Mouse (Mus musculus): ENCODE data around the gene Gm20425.

Gene Gm20425

DNA sequence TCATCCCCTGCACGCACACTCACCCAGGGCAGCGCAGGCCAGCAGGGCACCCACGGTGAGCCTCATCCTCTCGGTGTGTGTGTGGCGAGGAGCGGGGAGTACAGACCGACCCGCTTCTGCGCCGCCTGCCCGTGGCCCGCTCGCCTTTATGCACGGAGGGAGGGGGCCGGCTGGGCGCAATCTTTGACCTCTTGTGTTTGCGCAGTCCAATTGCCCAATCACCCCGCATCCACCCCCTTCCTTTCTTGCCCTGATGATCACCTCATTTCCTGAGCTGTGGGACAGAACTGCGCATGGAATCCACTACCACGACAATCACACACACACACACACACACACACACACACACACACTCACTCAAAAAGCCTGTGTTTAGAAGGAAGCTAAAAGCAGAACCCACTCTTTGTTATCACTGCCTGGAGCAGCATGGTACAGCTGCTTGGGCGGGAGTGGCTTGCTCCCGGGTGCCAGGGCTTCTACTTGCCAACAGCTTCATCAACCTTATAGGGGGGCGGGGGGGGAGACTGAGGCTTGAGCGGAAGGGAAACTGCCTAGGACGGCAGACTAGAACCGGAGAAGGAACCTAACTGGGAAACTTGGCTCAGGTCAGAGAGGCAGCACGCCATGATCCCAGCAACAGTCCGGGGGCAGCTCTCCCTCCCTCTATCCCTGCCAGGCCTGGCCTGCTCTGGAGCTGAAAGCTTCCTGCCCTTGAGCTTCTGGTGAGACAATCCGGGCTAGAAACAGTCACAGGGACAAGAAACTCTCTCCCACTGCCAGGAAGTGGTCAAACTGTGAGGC lies at the start of gene Gm20425, which contains the start of gene Trf:
Gm20425 (minus strand) TSS at position 157 of the 801 bp plus-strand sequence.
Trf (minus strand) TSS at position 294 of the 801 bp plus-strand sequence.
- in situ Hi-C loops (cut with MboI; ENCODE audit: low sequenced_read_pairs): no loop called here

DNA sequence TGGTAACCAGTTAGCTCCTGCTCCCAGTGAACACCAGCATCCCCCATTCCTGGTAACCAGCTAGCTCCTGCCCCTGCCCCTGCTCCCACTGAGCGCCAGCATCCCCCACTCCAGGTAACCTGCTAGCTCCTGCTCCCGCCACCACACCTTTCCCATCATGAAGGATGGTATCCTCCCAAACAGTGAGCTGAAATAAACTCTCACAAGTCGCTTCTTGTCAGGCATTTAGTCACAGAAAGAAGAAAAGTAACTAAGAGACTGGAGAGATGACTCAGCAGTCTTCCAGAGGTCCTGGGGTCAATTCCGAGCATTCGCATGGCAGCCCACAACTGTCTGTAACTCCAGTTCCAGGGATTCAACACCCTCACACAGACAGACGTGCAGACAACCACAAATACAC lies 46.8 kb upstream of the Gm20425 start:
- in situ Hi-C loops (cut with MboI; ENCODE audit: low sequenced_read_pairs): no loop called here

GRCm38 (mm10) chr9:103275676-103276075 lies 45.6 kb upstream of the Gm20425 start:
- in situ Hi-C loops (cut with MboI; ENCODE audit: low sequenced_read_pairs): no loop called here

GRCm38 (mm10) chr9:103274819-103275218 lies 44.7 kb upstream of the Gm20425 start:
- in situ Hi-C loops (cut with MboI; ENCODE audit: low sequenced_read_pairs): no loop called here

DNA sequence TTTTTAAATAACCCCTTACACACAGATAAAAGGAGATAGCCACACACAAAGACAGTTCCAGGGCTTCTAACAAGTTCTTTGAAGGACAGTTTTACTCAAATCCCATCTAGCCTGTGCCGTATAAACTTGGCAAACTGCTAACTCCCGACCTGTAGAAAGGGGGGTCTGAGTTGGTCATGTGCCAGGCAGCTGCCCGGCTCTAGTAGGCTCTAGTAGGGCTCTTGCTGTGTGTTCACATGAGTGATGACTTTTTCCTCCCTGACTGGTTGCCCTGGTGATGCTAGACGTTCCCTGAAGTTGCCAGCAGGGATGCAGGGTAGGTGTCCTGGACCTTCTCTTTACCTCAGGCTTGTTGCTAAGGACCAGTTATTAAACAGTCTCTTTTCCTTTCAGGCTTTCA lies 41.0 kb upstream of the Gm20425 start:
- in situ Hi-C loops (cut with MboI; ENCODE audit: low sequenced_read_pairs): no loop called here

DNA sequence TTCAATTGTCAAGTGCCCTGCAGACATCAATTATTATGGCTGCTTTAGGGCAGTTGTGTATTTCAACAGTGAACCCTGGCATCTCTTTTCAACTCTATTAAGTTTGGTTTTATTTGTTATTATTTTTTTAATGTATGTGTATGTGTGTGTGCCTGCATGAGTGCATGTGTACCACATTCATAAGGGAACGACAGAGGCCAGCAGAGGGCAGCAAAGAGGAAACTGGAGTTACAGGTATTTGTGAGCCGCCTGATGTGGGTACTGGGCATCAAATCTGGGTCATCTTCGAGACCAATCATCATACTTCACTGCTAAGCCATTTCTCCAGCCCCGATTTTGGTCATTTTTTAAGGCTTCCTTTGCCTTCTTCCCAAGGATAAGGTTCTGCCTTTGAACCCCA lies 35.7 kb upstream of the Gm20425 start:
- in situ Hi-C loops (cut with MboI; ENCODE audit: low sequenced_read_pairs): no loop called here

DNA sequence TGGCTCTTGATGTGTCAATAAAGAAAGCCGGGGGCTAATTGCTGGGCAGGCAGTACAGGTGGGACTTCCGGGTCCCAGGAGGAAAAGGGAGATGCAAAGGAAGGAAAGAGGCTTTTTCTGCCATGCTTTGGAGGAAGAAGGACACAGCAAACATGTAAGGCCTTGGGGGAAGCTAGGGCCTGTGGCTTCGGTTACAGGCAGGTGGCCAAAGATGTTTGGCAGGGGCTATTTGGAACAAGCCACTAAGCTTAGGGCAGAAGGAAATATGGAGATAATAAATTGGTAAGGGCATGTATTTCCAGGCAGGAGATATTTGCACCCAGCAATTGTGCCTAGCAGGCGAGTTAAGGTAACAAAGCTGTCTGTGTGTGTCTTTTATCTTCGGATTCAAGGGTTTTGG lies 22.8 kb upstream of the Gm20425 start:
- in situ Hi-C loops (cut with MboI; ENCODE audit: low sequenced_read_pairs): no loop called here

DNA sequence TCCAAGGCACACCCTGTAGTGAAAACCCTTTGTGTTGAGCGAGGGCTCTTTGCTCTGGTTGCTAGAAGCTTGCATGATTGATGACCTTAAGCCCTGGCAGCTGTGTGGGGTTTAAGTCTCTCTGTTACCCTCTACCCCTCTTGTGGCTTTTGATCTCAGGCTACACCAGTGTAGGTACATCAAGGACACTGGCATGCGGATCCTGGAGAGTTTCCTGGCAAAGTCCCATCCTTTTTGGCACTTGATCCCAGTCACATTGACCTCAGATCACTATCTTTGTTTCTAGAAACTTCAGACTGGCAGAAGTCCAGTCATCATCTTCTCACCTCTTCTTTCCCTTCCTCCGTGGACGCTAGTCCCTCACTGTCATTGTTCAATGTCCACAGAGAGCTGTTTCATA lies 18.5 kb upstream of the Gm20425 start:
- in situ Hi-C loops (cut with MboI; ENCODE audit: low sequenced_read_pairs): no loop called here

GRCm38 (mm10) chr9:103246526-103247168 lies 16.5 kb upstream of the Gm20425 start:
- in situ Hi-C loops (cut with MboI; ENCODE audit: low sequenced_read_pairs): no loop called here

DNA sequence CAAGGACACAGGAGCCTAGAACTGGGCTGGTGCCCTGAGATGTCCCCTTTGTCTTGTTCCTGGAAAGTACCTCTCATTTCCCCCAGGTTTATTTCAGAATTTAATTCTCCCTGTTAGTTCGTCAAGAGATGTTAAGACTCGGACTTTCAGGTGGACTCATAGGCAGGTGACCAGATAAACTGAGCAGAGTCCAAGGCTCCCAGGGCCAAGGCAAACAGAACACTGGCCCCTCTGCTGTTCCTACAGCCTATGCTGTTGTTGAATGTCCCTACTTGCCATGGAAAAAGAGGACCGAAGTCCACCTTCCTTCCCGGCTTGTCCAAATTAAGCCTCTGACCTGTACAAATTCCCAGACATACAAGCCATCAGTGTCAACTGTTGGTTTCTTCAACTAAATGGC lies 13.5 kb upstream of the Gm20425 start:
- in situ Hi-C loops (cut with MboI; ENCODE audit: low sequenced_read_pairs): no loop called here

DNA sequence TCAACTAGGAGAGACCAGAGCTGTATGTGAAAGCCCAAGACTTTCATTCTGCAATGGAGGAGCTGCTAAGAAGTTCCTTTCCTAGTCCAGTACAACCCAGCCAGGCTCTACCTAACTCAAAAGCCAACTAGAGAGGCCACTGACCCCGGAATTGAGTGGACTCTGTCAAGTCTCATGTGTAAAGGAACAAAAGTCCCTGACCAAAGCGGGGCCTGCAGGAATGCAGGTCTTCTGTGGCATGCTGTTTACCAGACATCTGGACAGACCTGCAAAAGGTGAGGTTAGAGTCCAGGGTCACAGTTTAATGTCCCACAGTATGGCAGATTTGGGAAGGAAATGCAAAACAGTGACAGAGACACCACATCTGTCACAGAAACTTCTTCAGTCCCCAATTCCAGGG lies 11.1 kb upstream of the Gm20425 start:
- in situ Hi-C loops (cut with MboI; ENCODE audit: low sequenced_read_pairs): no loop called here

DNA sequence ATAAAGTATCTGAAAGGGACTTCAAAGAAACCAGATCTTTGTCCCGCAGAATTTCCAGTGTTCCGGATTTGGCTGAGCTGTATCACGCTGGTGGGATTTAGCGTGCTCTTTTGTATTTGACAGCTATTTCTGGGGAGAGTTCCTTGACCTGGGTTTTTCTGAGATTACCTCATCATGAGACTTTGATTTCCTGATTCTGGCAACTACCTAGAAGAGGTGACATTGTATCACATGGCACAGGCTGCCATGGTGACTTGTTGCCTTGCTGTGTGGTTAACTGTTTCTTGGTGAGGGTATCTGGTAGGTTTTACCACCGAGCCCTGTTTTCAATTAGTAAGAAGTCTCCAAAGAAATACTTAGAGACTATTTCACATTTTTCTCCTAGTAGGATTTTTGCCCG lies 9.4 kb upstream of the Gm20425 start:
- in situ Hi-C loops (cut with MboI; ENCODE audit: low sequenced_read_pairs): no loop called here

- in situ Hi-C loops (cut with MboI; ENCODE audit: low sequenced_read_pairs): no loop called here
Observed at GRCm38 (mm10) chr9:103234565-103235165, 4.6 kb upstream of the Gm20425 start.

GRCm38 (mm10) chr9:103234059-103234458 lies 4.0 kb upstream of the Gm20425 start:
- in situ Hi-C loops (cut with MboI; ENCODE audit: low sequenced_read_pairs): no loop called here

DNA sequence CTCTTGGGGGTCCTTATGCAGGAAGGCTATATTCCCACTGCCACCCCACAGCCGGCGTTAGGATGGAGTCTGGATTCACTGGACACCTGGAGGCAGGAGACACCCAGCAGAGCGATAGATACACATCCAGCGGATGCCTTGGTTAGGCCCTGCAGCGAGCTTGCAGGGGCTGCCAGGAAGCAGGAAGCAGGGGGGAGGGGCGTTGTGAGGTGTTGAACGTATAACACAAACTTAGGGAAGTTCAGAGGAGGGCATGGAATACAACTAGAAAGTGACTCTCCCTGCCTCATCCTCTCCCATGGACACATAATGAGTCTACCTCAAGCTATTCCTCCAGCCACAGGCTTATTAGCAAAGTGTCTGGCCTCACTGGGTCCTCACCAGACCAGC lies 2.9 kb upstream of the Gm20425 start:
- in situ Hi-C loops (cut with MboI; ENCODE audit: low sequenced_read_pairs): no loop called here

DNA sequence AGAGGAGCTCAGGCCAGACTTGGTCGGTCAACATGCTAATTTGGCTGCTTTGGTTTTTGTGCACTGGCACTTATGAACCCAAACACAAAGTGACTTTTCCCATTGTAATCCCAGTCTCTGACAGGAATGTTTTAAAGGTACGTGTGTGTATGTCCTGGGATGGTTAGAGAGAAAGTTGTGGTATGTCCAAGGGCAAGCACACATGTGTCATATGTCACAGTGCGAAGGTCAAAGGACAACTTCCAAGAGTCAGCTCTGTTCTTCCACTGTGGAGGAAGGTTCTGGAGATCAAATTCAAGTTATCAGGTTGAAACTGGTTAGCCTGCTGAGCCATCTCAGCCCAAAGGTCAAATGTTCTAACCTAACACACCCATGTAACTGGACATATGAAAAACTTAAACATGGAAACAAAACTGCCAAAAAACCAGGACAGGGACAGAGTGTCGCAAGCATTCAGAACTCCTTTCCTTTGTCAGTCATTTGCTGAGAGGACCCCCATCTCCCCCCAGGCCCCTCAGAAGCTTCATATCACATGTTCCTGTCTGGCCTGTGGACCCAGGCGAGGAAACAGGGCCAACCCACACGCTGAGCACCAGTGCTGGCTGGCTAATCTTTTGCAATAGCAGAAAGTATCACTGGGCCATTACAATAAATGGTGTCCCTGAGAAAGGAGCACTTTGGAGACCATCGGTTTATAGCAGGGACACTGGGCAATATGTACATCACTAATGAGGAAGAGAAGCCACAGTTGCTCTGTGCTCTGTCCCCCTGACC lies 2.3 kb upstream of the Gm20425 start:
- in situ Hi-C loops (cut with MboI; ENCODE audit: low sequenced_read_pairs): no loop called here

DNA sequence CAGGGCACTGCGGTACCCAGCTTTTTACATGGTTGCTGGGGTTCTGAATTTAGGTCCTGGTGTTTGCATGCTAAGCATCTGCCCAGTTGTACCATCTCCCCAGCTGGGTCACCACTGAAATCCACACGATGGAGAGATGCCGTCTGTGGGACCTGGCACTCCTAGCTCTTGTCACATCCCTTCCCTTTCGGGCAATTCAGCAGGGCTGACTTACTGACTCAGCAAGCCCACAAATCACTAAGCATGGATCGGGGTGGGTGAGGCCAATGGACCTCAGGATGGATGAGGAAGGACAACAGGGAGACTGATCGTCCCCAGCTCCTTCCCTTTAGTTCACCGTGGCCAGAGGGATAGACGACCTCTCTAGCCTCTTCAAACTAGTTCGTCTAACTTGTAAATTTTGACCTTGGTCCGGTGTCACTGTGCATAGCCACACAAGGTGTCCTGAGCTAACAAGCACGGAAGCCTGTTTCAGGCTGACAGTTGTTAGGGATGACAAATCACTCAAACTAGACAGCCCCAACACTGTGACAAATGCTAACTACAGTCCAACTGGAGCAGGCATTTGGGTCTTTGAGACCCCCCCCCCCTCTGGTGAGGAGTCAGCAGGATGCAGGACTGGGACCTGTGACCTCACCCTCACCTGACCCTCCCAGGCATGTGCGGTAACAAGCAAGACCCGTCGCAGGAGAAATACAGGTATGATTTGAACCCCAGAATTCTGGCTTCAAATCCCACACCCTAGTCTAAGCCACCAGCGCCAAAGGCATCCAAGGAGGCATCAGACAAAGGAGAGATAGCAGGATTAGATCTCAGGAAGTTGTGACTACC lies 855 bp downstream of the Gm20425 start:
- in situ Hi-C loops (cut with MboI; ENCODE audit: low sequenced_read_pairs): loop anchor here (10.0 kb wide), 1 partner anchor 56 kb away; no protein-coding TSS in a partner anchor

GRCm38 (mm10) chr9:103228370-103229003 lies 1.6 kb downstream of the Gm20425 start:
- in situ Hi-C loops (cut with MboI; ENCODE audit: low sequenced_read_pairs): loop anchor here (10.0 kb wide), 1 partner anchor 56 kb away; no protein-coding TSS in a partner anchor

DNA sequence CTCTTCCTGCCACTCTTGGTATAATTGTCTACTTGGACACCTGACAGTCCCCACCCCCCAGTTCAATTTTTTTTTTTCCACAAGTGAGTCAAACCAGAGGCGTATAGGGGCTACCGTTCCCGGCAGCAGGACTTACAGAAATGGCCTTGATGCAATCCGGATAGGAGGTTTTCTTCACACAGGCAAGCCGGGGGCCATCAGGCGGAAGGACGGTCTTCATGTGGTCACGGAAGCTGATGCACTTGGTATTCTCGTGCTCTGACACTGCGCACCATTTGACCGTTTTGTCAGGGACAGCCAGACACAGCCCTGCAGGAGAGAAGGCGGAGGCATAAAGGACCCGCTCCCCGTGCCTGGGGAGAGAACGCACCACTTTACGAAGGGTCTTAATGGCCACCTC lies 2.3 kb downstream of the Gm20425 start:
- in situ Hi-C loops (cut with MboI; ENCODE audit: low sequenced_read_pairs): loop anchor here (10.0 kb wide), 1 partner anchor 57 kb away; no protein-coding TSS in a partner anchor

DNA sequence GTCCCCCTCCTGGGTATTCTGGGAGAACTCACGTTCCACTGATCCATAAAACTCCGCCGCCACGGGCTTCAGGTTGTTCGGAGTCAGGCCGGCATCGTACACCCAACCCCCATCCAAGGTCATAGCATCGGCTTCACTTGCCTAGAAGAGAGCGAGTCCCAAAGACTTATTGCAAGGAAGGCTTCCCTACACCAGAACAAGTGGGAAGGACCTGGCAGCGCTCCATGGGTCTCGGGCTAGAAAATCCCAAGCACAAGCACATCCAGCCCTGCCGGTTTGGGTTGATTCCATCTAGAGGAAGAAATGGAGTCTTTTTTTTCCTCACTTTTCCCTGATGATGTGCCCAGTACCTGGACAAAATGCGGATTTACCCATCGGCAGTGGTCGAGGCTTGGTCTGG lies 3.3 kb downstream of the Gm20425 start:
- in situ Hi-C loops (cut with MboI; ENCODE audit: low sequenced_read_pairs): loop anchor here (10.0 kb wide), 1 partner anchor 58 kb away; no protein-coding TSS in a partner anchor

Data from CH12F3 (cell line).